Mouse (Mus musculus): ENCODE measurements around the gene Btbd8. TPM values are rescaled to one million over a fixed set of nuclear protein-coding genes. Genes with fewer than 3 reads are reported as not detected.

Gene Btbd8
- total RNA-seq (2014; fragmentation: Nextera tagmentation) (7.4 and 9.3 TPM in 2 replicates), total RNA-seq (2017) (12.6 and 14.4 TPM in 2 replicates)

DNA sequence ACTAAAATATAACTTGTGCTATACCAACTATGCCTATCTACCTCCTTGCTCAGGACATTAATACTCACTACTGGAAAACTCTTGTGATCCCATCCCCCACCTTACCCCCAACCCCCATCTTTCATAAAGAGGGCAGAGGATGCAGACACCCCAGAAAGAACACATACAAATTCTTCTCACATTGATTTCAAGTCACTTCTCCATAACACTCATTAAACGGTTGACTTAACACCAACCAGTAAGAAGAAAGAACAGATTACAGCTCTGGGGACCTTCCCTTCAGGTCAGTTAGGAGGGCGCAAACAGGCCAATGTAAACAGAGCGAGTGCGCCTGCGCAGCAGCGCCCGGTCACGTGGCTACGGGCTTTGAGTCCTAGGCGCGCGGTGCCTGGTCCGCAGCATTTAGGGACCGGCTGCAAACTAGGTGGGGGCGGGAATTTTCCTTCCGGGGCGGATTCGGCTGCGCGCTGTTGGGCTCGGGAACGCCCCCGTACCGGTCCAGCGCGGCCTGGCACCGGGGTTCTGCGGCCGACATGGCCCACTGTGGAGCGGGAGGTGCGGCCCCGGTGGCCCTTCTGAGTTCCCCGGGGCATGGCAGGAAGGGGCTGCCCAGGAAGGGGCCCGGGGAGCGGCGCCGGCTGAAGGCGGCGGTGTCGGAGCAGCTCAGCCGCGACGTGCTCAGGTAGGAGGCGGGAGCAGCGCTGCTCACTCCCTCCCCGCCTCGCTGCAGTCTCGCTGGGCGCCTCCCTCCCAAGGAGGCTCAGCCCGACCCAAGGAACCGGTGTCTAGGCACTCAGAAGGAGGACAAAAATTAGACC lies at the start of gene Btbd8:
TSS of gene Btbd8 (plus strand) at position 534 of the 818 bp plus-strand sequence.
- peak; percentile 93 for ATAC-seq (replicated peaks; ENCODE audit: poor library complexity, severe bottlenecking)

DNA sequence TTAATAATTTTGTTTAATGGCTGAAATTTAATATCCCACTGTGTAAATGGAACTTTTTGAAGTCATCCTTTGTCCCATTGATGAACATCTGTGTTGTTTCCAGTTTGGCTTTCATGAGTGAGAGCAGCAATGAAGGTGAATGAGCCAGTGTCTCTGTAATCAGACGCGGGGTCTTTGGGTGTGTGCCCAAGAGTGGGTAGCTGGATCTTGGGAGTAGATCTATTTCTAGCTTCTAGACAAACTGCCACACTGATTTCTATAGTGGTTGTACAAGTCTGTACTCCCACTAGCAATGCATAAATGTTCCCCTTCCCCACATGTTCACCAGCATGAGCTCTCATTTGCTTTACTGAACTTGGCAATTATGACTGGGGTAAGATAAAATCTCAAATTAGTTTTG lies 48.4 kb upstream of the Btbd8 start:
- no peak for ATAC-seq (replicated peaks; ENCODE audit: poor library complexity, severe bottlenecking)

DNA sequence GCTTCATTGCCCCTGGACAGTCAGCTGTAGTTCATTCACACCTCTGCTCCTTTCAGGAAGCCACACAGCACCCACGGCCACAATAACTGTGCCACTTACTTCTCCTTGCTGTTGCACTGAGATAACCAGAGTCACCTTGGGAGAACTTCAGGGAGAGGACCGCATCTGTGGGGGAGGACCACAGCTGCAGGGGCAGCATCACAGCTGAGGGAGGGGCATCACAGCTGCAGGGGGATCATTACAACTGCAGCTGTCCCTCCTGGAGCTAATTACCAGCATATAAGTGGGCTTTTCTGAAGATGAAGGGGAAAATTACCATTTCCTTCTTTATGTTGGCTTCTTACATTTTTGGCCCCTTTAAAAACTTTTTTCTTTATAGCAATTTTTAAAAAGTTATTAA lies 43.4 kb upstream of the Btbd8 start:
- no peak for ATAC-seq (replicated peaks; ENCODE audit: poor library complexity, severe bottlenecking)

GRCm38 (mm10) chr5:107402436-107402835 lies 35.4 kb upstream of the Btbd8 start, which contains the start of gene Ephx4:
Gene Ephx4 (plus strand): TSS chr5:107402736.
- no peak for ATAC-seq (replicated peaks; ENCODE audit: poor library complexity, severe bottlenecking)

DNA sequence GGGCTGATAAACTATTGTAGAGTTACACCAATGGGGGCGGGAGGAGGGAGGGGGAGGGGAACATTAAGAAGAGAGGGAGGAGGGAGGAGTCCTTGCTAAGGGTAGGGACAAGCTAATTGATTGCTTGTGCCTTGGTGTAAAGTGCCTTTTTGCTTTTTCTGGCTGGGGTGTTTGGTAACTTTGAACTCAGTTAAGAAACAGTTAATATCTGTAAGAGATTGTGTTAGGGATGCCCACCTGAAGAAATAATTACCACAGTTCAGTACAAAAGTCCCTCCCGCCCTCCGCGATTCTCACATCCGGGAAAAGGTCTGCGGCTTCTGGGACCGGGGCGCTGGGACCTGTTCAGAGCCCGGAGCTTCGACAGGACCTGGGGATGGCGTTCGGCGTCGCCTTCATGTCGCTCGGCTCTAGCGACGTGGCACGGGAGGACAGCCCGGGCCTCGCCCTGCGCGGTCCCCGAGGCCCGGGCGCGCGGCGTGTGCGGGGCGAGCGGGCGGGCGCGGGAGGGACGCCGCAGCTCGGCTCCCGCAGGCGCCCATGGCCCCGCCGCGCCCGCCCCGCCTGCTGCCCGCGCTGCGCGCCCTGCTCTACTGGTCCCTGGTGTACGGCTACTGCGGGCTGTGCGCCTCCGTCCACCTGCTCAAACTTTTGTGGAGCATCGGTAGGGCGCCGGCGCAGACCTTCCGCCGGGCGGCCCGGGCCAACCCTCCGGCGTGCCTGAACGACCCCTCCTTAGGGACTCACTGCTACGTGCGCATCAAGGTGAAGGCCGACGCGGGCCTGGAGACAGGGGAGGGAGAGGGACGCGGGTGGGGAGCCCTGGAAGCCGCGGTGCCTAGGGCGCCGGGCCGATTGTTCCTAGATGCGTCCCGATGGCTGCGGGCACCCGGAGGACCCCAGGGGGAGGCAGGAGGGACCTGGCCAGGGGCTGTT lies 34.5 kb upstream of the Btbd8 start:
- ATAC-seq (replicated peaks; ENCODE audit: poor library complexity, severe bottlenecking), result peak; percentile 65

DNA sequence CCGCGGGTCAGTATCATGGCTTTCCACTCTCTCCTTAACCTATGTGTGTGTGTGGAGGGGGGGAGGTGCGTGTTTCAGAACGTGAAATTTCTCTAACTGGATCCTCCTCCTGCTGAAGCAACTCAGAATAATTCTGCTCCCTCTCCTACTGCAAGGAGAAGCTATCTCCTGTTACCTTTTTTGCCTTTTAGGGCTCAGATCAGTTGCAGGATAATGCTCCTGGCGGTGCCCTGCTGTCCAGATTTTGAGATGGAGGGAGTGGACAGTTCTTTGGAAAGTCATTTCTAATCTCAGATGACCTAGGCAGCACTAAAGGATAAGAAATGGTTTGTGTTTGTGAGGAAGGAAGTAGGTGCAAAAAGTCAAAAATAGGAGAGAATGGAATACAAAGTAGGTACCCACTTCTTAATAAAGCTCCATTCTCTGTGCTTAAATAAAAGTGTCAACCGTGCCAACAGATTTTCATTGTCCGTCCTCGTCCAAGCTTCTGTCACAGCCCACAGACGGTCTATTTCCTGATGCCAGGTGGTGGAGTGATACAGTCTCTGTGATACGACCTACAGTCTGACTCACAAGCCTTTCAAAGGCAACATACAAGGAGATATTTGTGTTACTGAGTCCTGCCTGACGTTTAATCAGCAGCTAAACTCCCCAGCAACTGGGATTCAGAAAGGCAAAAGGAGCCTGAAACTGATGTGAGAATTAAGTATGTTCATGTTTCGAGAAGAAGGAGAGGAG lies 33.7 kb upstream of the Btbd8 start:
- ATAC-seq (replicated peaks; ENCODE audit: poor library complexity, severe bottlenecking), result no peak

- no peak for ATAC-seq (replicated peaks; ENCODE audit: poor library complexity, severe bottlenecking)
These were observed 32.4 kb upstream of the Btbd8 start for GRCm38 (mm10) chr5:107405361-107405760.

DNA sequence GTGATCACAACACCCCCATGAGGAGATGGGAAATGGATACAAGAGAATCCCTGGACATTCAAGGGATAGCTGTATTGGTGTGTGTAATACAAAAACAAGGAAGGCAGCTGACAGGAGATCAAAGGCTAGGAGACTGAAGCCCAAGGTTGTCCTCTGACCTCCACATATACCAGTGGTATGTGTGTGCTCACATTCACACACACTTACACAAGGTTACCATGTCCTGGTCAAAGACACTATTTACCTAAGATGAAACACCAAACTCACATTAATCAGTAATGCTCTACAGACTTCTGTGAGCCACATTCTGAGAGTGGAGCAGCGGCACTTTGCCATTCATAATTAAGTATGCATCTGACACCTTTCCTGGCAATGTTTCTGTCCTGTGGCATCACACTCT lies 27.5 kb upstream of the Btbd8 start:
- no peak for ATAC-seq (replicated peaks; ENCODE audit: poor library complexity, severe bottlenecking)

DNA sequence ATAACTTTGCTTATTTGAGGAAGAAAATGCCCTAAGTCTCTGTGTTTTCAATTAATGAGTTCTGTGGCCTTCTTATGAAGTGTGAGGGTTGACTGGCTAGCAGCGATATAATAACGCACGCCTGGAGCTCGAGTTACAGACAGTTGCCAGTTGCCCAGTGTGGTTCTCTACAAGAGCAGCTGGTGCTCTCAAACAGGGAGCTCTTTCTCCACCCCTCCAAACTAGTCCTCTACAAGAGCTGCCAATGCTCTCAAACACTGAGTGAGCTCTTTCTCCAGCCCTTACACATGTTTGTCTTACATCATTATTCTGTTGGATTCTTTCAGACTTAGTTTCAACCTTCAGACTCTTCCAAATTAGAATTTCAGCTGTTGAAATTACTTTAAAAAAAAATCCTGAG lies 26.5 kb upstream of the Btbd8 start:
- no peak for ATAC-seq (replicated peaks; ENCODE audit: poor library complexity, severe bottlenecking)

- ATAC-seq (replicated peaks; ENCODE audit: poor library complexity, severe bottlenecking), result no peak
These were observed 25.5 kb upstream of the Btbd8 start for GRCm38 (mm10) chr5:107412285-107412684.

GRCm38 (mm10) chr5:107415098-107415497 lies 22.7 kb upstream of the Btbd8 start:
- ATAC-seq (replicated peaks; ENCODE audit: poor library complexity, severe bottlenecking), result no peak

GRCm38 (mm10) chr5:107421676-107422075 lies 16.1 kb upstream of the Btbd8 start:
- ATAC-seq (replicated peaks; ENCODE audit: poor library complexity, severe bottlenecking), result no peak

- ATAC-seq (replicated peaks; ENCODE audit: poor library complexity, severe bottlenecking), result no peak
These were observed 6.5 kb upstream of the Btbd8 start, which contains the start of gene Lpcat2b for GRCm38 (mm10) chr5:107431249-107431648. Gene Lpcat2b (plus strand): TSS chr5:107431549.

DNA sequence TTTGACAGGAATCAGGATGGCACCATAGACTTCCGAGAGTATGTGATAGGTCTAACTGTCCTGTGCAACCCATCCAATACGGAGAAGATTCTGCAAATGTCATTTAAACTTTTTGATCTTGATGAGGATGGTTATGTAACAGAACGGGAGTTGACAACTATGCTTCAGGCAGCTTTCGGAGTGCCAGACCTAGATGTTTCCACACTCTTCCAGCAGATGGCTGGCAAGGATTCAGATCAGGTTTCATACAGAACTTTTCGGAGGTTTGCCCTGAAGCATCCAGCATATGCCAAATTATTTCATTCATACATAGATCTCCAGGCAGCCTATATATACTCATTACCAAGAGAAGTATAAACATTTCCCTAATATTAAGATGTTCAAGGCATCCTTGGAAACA lies 3.8 kb upstream of the Btbd8 start:
- no peak for ATAC-seq (replicated peaks; ENCODE audit: poor library complexity, severe bottlenecking)

GRCm38 (mm10) chr5:107436185-107436584 lies 1.6 kb upstream of the Btbd8 start:
- no peak for ATAC-seq (replicated peaks; ENCODE audit: poor library complexity, severe bottlenecking)

- no peak for ATAC-seq (replicated peaks; ENCODE audit: poor library complexity, severe bottlenecking)
These were observed 1.1 kb upstream of the Btbd8 start for GRCm38 (mm10) chr5:107436587-107437209.

- no peak for ATAC-seq (replicated peaks; ENCODE audit: poor library complexity, severe bottlenecking)
These were observed 556 bp downstream of the Btbd8 start for GRCm38 (mm10) chr5:107438353-107438752.

DNA sequence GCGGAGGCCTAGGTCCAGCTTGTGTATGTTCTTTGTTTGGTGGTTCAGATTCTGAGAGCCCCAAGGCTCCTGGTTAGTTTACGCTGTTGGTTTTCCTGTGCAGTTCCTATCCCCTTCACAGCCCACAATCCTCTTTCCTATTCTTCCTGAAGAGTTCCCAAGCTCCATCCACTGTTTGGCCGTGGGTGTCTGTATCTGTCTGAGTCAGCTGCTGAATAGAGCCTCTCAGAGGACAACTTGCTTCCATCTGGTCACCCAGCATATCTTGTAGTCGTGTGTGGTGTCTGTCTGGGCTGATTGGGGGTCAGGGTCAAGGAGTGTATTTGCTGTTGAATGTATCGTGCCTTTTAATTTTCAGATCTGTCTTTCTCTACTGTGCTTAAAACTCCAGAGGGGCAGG lies 4.1 kb downstream of the Btbd8 start:
- ATAC-seq (replicated peaks; ENCODE audit: poor library complexity, severe bottlenecking), result no peak

- no peak for ATAC-seq (replicated peaks; ENCODE audit: poor library complexity, severe bottlenecking)
These were observed 6.5 kb downstream of the Btbd8 start for GRCm38 (mm10) chr5:107444251-107444650.

GRCm38 (mm10) chr5:107447977-107448376 lies 10.2 kb downstream of the Btbd8 start:
- ATAC-seq (replicated peaks; ENCODE audit: poor library complexity, severe bottlenecking), result no peak

Data from granulocyte monocyte progenitor cell, adult 5-6 weeks (primary cell).